Mouse (Mus musculus) midbrain, embryonic 11.5 days (tissue): ENCODE data around the gene Gad1. TPM values are rescaled to one million over a fixed set of nuclear protein-coding genes. Genes with fewer than 3 reads are reported as not detected.

Source experiments
- ATAC-seq: fragments of 200-750 bp; cut with Nextera tagmentation; 2 replicates; pipeline ENCODE4 v1.8.0; 2017; ENCODE audit warnings: moderate TSS enrichment, moderate library complexity; ENCODE audit not compliant: low FRiP score
- DNase-seq: peaks from one replicate; pipeline ENCODE4 v3.0.0; 2015; ENCODE audit warnings: low spot score; ENCODE audit errors: missing footprints
- H3K27ac ChIP-seq: fragments of 300-500 bp; sonication (generic); 2 replicates; pipeline ENCODE4 v1.5.1; 2014; ENCODE audit warnings: low read depth, low read length
- H3K27me3 ChIP-seq: fragments of 300-500 bp; sonication (generic); 2 replicates; pipeline ENCODE4 v1.6.1; 2014; ENCODE audit warnings: mild to moderate bottlenecking, low read length, moderate library complexity, mixed read lengths; ENCODE audit not compliant: control insufficient read depth, insufficient read depth
- H3K36me3 ChIP-seq: fragments of 300-500 bp; sonication (generic); 2 replicates; pipeline ENCODE4 v1.6.1; 2014; ENCODE audit warnings: mild to moderate bottlenecking, low read length, moderate library complexity, mixed read lengths; ENCODE audit not compliant: control insufficient read depth, insufficient read depth
- H3K4me1 ChIP-seq: fragments of 300-500 bp; sonication (generic); 2 replicates; pipeline ENCODE4 v1.6.1; 2014; ENCODE audit warnings: low read length; ENCODE audit not compliant: control insufficient read depth, insufficient read depth
- H3K4me2 ChIP-seq: fragments of 300-500 bp; sonication (generic); 2 replicates; pipeline ENCODE4 v1.6.1; 2014; ENCODE audit warnings: mild to moderate bottlenecking, moderate library complexity
- H3K4me3 ChIP-seq: fragments of 300-500 bp; sonication (generic); 2 replicates; pipeline ENCODE4 v1.5.1; 2014; ENCODE audit warnings: low read depth, low read length
- H3K9ac ChIP-seq: fragments of 300-500 bp; sonication (generic); 2 replicates; pipeline ENCODE4 v1.6.1; 2014; ENCODE audit warnings: low read length
- H3K9me3 ChIP-seq: fragments of 300-500 bp; sonication (generic); 2 replicates; pipeline ENCODE4 v1.6.1; 2016; ENCODE audit warnings: low read length; ENCODE audit not compliant: control insufficient read depth
- WGBS: fragments of 180-500 bp; shearing (Covaris S2); extraction: QIAGEN DNeasy Blood & Tissue Kit; methylation state at CpG from one replicate; pipeline ENCODE4 v1.1.7; 2014; 5-methylcytosine and 5-hydroxymethylcytosine counted together
- polyA plus RNA-seq: library from polyadenylated mRNA; unstranded; fragments of >200 nt; fragmentation: Nextera tagmentation; extraction: Ambion mirVana; gene quantifications from 2 replicates; pipeline ENCODE4 v1.2.1, GENCODE M21; 2014

Gad1 gene
- polyA plus RNA-seq, 1 experiment from 2014 or later, result 12.8 TPM

DNA sequence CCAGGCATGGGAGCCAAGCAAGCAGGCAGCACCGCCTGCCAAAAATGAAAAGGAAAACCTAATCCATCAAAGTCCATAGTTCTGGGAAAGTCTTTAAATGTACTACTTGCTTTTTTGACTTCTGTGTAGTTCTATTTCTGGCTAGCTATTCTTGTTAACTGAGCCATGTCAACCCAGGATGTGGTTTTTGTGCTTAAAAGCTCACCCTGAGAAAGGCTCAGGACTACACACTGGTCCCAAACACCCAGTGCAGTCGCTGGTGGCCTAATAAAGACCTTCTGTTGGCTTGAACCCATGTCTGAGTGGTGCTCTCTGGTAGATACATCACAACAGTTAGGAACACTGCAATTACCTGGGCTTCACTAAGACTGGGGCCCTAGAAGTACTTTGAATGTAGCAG, 1.4 kb upstream of the Gad1 start:
- H3K4me2 ChIP-seq, result no peak overlapping the region
- no peak for DNase-seq
- WGBS, result 83% methylated on average over 2 of the region's 2 CpGs
- no peak overlapping the region for H3K27ac ChIP-seq
- H3K9me3 ChIP-seq, result no peaks in the 10 kb centered on the region
- no peak overlapping the region for H3K4me3 ChIP-seq
- H3K36me3 ChIP-seq, result no peaks in the 10 kb centered on the region
- no peaks in the 10 kb centered on the region for H3K4me1 ChIP-seq
- ATAC-seq, result no peak
- H3K9ac ChIP-seq, result no peak overlapping the region
- H3K27me3 ChIP-seq, result no peaks in the 10 kb centered on the region

DNA sequence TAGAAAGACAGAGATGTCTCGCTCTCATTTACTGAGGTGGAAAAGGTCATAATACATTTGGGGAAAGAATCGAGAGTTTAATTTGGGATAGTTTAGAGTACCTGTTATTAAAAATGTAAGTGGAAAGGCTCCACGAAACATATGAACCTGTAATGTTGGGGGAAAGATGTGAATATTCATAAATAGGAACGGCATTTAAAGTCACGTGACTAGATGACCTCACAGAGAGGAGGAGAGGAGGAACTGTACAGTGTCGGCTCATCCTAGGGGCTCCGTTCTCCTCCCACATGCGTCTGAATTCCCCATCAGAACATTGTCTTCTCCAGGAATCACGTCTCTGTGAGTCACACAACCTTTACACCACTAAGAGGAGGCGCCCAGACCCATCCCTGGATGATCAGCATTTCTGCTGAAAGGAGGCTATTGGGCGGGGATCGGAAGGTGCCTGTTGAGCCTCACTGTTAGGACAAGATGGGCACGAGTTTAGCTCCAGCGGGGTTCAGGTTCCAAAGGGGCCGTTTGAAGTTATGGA, 739 bp upstream of the Gad1 start:
- no peak for DNase-seq
- ATAC-seq, result no peak
- no peak overlapping the region for H3K4me2 ChIP-seq
- H3K27me3 ChIP-seq, result no peaks in the 10 kb centered on the region
- no peak overlapping the region for H3K27ac ChIP-seq
- H3K36me3 ChIP-seq, result no peaks in the 10 kb centered on the region
- no peaks in the 10 kb centered on the region for H3K9me3 ChIP-seq
- H3K4me3 ChIP-seq, result no peak overlapping the region
- no peak overlapping the region for H3K9ac ChIP-seq
- WGBS, result 79% methylated on average over 15 of the region's 15 CpGs
- H3K4me1 ChIP-seq, result no peaks in the 10 kb centered on the region

DNA sequence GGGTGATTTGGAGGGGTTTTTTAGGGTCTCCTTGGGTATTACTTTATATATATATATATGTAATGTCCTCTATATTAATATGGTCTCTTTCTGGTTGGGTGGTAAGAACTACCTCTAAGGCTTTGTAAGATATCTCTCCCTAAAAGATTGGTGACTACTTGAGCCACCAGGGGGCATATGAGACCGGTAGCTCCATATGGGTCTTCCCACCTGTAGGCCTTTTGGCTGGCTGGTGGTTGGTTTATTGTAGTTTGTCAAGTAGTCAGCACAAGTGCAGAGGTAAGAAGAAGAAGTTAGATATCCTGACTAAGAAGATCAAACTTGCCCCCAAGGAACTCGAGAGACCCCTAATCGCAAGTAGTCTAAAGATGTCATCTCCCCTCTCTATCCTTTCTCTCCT, 954 bp downstream of the Gad1 start:
- Histone ChIP-seq H3K4me2 (no peak overlapping the region), H3K36me3 (no peaks in the 10 kb centered on the region), H3K9ac (no peak overlapping the region), H3K4me1 (no peaks in the 10 kb centered on the region), H3K27me3 (peaks cover 4% of the 10 kb centered on the region), H3K27ac (no peak overlapping the region), H3K9me3 (no peaks in the 10 kb centered on the region), H3K4me3 (no peak overlapping the region)
- no peak for ATAC-seq
- 85% methylated on average over 3 of the region's 3 CpGs for WGBS
- DNase-seq, result no peak

DNA sequence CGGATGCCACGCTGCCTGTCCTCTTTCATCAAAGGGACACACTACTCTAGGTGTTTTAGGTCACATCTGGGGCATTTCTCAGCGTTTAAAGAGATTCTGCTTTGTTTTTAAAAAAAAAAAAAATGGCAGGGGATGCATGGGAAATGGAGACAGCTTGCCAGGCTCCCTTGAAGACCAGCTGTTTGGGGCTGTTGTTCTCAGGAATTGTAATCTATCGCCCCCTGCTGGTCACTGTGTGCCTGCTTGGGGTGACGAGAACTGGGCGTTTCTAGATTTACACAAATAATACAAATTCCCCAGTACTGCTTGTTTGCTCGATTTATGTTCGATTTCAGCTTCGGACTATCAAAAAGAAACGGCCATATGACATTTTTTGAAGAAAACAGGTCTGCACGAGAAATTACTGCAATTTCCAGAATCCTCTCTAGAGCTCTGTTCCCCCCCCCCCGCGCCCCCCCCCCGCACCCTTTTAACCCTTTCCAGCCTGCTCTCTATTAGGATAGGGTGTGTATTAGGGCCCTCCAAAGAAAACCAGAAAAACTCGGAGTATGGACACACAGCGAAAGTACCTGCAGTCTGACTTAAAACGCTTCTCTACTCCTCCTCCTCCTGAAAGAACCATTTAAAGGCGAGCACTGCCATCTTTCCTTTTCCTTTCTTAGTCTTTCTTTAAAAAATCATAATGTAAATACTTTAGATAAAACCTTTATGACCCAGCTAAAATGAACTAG, 5.4 kb downstream of the Gad1 start:
- peaks cover 47% of the 10 kb centered on the region for H3K27me3 ChIP-seq
- H3K4me2 ChIP-seq, result no peak overlapping the region
- H3K27ac ChIP-seq, result no peak overlapping the region
- no peak overlapping the region for H3K4me3 ChIP-seq
- H3K9ac ChIP-seq, result no peak overlapping the region
- H3K36me3 ChIP-seq, result no peaks in the 10 kb centered on the region
- peak; percentile 96 for DNase-seq
- ATAC-seq, result peak; percentile 66; the same call in 1 of the 2 replicates
- WGBS, result 7% methylated on average over 17 of the region's 18 CpGs
- H3K4me1 ChIP-seq, result peaks cover 18% of the 10 kb centered on the region
- H3K9me3 ChIP-seq, result no peaks in the 10 kb centered on the region

DNA sequence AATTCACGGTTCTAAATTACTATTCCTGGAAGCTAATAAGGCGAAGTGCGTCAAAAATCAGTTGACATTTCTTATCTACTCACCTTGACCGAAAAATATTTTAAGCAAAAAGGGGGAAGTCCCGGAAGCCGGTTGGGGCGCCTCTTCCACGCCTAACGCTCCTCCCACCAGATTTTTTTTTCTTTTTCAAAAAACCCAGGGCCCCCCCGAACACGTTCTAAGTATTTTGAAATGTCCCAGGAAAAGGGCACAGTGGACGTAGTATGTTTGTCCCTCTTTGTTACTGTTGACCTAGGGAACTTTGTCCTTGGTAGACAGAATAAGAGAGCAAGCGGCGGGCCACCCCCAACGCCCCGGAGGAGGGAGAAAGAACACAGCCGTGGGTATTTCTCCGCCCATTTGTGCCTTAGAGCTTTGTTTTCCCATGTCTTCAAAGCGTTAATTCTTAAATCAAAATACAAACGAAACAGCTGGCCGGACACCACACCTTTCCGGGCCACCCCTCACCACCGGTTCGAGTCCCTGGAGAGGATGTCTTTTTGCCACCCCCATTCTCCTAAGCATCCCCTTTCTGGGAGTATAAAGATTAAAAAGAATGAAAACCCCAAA, 6.1 kb downstream of the Gad1 start:
- Histone ChIP-seq H3K9ac (no peak overlapping the region), H3K27me3 (peaks cover 54% of the 10 kb centered on the region), H3K4me2 (no peak overlapping the region), H3K36me3 (no peaks in the 10 kb centered on the region), H3K4me1 (peaks cover 23% of the 10 kb centered on the region), H3K27ac (no peak overlapping the region), H3K4me3 (no peak overlapping the region), H3K9me3 (no peaks in the 10 kb centered on the region)
- 9% methylated on average over 24 of the region's 24 CpGs for WGBS
- ATAC-seq (no peak), DNase-seq (peak; percentile 89)

GRCm38 (mm10) chr2:70559520-70559919, 6.6 kb downstream of the Gad1 start:
- H3K4me2 ChIP-seq, result no peak overlapping the region
- H3K4me1 ChIP-seq, result peaks cover 24% of the 10 kb centered on the region
- H3K27ac ChIP-seq, result no peak overlapping the region
- H3K27me3 ChIP-seq, result peaks cover 59% of the 10 kb centered on the region
- H3K9me3 ChIP-seq, result no peaks in the 10 kb centered on the region
- DNase-seq (peak; percentile 98), ATAC-seq (no peak)
- H3K9ac ChIP-seq, result no peak overlapping the region
- H3K4me3 ChIP-seq, result no peak overlapping the region
- 2% methylated on average over 13 of the region's 13 CpGs for WGBS
- H3K36me3 ChIP-seq, result no peaks in the 10 kb centered on the region

DNA sequence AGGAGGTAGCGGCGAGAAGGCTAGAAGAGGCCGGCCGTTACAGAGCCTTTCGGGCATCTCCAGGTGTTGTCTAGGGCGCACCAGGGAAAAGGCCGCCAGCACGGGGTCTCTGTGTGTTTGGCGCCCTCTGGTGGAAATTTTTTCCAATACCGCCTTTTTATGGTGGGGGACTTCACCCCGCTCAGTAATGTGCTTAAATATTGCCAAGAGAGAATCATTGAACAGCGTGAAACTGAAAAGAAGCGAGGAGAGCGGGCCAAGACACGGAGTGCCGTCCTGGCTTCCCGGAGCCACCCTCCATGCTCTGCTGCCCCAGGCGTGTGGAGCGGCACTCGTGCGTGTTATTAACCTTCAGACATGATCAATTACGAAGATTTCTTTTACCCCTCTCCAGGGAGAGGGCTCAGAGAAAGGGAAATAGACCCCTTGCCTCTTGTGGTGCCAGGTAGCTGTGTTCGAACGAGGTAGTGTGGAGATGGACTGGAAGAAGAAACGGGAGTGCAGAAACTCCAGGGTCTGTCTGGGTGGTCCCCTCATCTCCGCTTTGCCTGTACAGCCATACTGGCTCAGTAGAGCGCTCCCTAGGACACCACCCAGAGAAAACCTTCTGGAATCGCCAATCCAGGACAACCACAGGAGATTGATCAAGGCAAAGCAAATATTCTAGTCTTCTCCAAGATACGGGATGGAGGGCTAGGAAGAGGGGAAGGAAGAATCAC, 8.4 kb downstream of the Gad1 start:
- no peak overlapping the region for H3K9ac ChIP-seq
- peak; percentile 100 for DNase-seq
- no peaks in the 10 kb centered on the region for H3K36me3 ChIP-seq
- H3K9me3 ChIP-seq, result no peaks in the 10 kb centered on the region
- H3K4me2 ChIP-seq, result peak overlapping the region; percentile 44
- H3K4me1 ChIP-seq, result peaks cover 36% of the 10 kb centered on the region
- H3K27ac ChIP-seq, result no peak overlapping the region
- peaks cover 77% of the 10 kb centered on the region for H3K27me3 ChIP-seq
- H3K4me3 ChIP-seq, result peak overlapping the region; percentile 32
- under 1% methylated on average over 29 of the region's 29 CpGs for WGBS
- ATAC-seq, result peak; percentile 45; the same call in 1 of the 2 replicates

DNA sequence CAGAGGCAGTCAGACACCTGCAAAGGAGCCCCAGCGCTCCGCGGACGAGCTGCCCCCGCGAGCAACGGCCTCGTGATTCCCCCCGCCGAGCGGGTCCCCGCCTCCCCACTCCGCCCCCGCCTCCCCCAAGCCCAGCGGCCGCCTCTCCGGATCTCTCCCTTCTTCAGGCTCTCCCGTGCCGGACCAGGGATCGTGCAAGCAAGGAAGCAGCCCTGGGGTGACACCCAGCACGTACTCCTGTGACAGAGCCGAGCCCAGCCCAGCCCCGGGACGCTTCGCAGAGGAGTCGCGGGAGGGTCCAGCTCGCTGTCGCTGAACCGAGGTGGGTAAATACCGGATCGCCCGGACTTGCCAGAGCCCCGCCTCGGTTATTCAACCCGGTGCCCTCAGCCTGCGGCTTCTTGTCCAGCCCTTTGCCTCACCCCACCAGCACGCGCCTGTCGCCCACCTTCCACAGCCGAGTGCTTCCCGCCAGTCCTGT, 9.2 kb downstream of the Gad1 start:
- H3K9me3 ChIP-seq, result no peaks in the 10 kb centered on the region
- H3K36me3 ChIP-seq, result no peaks in the 10 kb centered on the region
- H3K4me3 ChIP-seq, result peak overlapping the region; percentile 32
- H3K4me1 ChIP-seq, result peaks cover 38% of the 10 kb centered on the region
- H3K9ac ChIP-seq, result peak overlapping the region; percentile 55
- ATAC-seq (peak; percentile 22; the same call in 1 of the 2 replicates), DNase-seq (peak; percentile 97)
- WGBS, result under 1% methylated on average over 42 of the region's 42 CpGs
- peaks cover 85% of the 10 kb centered on the region for H3K27me3 ChIP-seq
- peak overlapping the region; percentile 44 for H3K4me2 ChIP-seq
- peak overlapping the region; percentile 38 for H3K27ac ChIP-seq
